Mouse (Mus musculus) lung, postnatal 10 days (tissue): Measurements from ENCODE around the gene Tcfl5.

Experiments used
- DNase-seq: peaks from one replicate; pipeline ENCODE4 v3.0.0; 2021

Gene Tcfl5

DNA sequence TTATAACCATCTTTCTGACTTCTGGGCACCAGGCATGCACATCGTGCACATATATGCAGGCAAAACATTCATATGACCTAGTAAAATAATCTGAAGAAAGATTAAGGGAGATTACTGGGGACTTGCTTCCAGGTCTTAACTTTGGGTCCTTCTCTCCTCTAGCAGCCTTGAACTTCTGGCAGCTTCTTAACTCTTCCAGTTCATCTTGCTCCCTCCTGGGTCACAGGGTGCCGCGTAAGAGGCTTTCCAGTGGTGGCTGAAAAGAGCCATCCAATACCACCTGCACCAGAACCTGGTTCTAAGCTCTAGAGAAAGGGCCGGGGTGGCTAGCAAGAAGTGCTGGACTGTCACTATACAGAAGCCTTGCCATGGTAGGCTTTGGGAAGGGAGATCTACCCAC, 45.0 kb downstream of the Tcfl5 start, which contains the start of gene Col9a3:
Gene Col9a3 (plus strand): TSS at position 301 of the 400 bp plus-strand sequence.
- no peak for DNase-seq

DNA sequence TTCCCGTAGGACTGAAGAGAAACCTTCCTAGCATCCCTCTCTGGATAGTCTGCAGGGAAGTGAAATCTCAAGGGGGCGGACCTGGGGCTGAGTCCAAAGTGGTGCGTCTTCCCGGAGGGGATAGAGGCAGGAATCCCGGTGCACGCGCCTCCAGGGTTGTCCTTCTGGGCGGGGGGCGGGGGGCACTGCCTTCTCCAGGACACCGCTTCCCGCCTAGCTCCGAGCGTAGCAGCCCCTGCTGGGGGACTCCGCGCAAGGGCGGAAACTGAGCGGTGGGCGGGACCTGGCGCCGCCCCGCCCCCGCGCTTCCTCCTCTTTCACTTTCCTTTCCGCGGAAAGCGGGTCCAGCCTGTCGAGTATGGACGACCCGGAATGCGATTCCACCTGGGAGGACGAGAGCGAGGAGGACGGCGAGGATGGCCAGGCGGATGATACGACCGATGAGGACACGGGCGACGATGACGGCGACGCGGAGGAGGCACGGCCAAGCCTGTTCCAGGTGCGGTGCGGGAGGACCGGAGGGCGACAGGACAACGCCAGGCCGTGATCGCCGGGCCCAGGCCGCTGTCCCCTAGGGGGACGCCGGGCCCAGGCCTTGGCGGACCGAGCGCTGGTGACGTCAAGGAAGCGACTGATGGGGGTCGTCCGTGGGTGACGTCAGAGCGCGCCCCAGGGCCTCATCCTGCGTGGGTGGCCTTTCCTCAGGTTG, 53.2 kb downstream of the Tcfl5 start, which contains the start of gene Ogfr:
Gene Ogfr (plus strand): TSS at position 123 of the 709 bp plus-strand sequence.
- peak; percentile 88 for DNase-seq

DNA sequence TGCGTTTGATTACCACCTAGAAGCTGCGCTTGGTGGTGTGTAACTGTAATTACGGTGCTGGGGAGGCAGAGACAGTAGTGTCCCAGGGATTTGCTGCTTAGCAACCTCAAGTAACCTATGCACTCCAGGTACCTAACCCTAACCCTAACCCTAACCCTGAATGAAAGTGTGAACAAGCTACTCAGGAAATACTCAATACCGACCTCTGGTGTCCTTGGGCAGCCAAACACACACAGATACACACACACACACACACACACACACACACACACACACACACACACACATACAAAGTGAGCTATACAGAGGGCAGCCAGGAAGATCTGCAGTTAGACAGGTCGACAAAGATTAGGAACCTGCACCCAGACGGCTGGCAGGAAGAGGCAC, 53.8 kb downstream of the Tcfl5 start:
- no peak for DNase-seq

DNA sequence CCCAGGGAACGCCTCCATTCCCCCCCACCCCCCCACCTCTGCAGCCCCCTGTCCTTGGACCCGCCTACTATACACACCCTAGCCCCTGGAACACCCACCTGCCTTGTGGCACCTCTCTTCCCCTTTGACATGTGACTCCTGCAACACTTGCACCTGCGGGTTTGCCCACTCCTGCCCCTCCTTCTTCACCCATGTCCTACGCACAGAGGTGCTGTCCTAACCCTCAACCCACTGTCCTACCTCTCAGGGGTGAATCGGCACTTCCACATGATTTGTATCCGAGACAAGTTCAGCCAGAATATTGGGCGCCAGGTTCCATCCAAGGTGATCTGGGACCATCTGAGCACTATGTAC, 59.4 kb downstream of the Tcfl5 start:
- no peak for DNase-seq

DNA sequence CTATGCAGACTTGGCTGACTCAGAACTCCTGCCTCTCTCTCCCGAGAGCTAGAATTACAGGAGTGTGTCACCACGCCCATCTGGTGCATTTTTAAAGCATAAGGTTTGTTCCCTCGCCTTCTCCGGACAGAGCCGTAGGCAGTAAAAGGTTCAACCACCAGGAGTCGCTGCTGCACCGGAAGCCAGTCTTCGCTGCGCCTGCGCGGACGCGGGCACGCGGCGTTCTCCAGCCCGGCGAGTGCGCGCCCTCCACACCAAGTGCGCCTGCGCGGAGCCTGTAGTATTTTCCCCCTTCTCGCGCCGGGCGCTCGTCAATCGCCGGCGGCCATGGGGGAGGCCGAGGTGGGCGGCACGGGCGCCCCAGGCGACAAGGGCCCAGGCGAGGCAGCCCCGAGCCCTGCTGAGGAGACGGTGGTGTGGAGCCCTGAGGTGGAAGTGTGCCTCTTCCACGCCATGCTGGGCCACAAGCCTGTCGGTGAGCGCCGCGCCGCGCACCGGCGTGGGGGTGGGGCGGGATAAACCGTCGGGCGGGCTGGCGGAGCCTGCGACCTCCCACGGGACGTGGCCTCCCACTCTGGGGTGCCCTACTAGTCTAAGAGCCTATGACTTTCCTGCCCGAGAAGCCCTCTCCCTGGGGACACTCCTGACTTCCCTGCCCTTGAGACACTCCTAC, 59.9 kb downstream of the Tcfl5 start:
- peak; percentile 97 for DNase-seq

DNA sequence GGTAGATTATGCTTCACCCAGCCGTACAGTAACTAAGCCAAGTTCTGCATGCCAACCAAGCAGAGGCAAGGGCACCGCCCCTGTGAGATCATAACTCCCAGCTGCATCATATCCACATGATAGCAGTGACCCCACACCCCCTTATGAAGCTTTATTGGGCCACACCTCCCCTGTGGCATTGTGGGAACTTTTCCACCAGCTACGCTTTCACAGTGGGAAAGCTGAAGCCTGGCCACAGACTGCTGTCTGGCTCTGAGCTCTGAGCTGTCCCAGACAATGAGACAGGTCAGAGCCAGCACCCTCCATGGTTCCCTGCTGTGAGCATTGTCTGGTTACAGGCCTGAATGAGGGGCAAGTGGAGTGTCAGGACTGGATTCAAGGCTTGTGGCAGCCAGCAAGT, 61.5 kb downstream of the Tcfl5 start, which contains the start of gene Mrgbp:
Gene Mrgbp (plus strand): TSS at position 303 of the 400 bp plus-strand sequence.
- DNase-seq = peak; percentile 72

DNA sequence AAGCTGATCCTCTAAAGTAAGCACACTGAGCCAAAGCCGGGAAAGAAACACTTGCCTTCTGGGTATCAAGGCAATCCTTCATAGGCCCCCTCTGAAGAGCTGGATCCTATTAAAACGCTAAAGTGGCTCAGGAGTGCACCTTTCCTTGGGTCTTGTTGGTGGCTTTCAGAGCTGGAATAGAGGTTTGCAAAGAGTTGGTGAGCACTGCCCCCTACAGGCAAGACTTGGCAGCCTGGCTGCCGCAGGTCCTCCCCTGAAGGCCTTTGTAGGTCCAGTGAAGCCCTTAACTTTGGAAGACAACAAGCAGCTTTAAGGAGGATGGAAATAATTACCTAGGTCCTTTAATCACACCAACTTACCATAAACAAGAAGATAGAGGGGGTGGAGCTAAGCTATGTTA, 63.8 kb downstream of the Tcfl5 start:
- peak; percentile 80 for DNase-seq

DNA sequence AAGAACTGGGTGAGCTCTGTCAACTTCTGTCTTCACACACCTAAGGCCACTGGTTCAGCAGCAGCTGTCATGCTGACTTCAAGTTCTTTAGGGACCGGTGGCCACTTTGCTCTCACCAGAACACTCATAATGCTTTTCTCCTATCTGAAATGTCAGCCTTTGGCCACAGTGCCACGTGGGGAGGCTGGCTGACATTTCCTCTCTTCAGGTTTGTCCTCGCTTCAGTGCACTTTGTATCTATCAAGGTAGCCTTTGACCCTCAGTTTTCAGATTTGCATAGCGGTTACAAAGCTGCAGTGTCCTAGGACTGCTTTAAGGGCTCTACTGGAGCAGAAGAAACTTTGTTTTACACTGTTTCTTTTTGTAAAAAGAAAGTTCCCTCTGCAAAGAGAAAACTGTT, 66.0 kb downstream of the Tcfl5 start:
- no peak for DNase-seq
